Mouse (Mus musculus) forebrain, embryonic 15.5 days (tissue): Measurements from ENCODE around the gene Frmd5. TPM values are rescaled to one million over a fixed set of nuclear protein-coding genes. Genes with fewer than 3 reads are reported as not detected.
"Not testable (repeated sequence)": the region's sequence is repeated elsewhere in the genome, so short reads cannot be mapped to it uniquely, and the experiment has no call there.

Experiments
- ATAC-seq: fragments of 200-750 bp; cut with Nextera tagmentation; replicated peaks from 2 replicates; pipeline ENCODE4 v1.8.0; 2017; ENCODE audit warnings: mild to moderate bottlenecking, moderate TSS enrichment, moderate library complexity
- H3K27ac ChIP-seq: fragments of 300-500 bp; sonication (generic); replicated peaks from 2 replicates; pipeline ENCODE4 v1.5.1; 2015; ENCODE audit warnings: mild to moderate bottlenecking, inconsistent platforms
- H3K27me3 ChIP-seq: fragments of 300-500 bp; sonication (generic); 2 replicates; pipeline ENCODE4 v1.6.1; 2015; ENCODE audit warnings: inconsistent platforms
- H3K36me3 ChIP-seq: fragments of 300-500 bp; sonication (generic); 2 replicates; pipeline ENCODE4 v1.6.1; 2015; ENCODE audit warnings: mild to moderate bottlenecking, inconsistent platforms
- H3K4me1 ChIP-seq: fragments of 300-500 bp; sonication (generic); 2 replicates; pipeline ENCODE4 v1.6.1; 2015; ENCODE audit warnings: inconsistent platforms
- H3K4me2 ChIP-seq: fragments of 300-500 bp; sonication (generic); replicated peaks from 2 replicates; pipeline ENCODE4 v1.6.1; 2015; ENCODE audit warnings: mild to moderate bottlenecking, inconsistent platforms
- H3K4me3 ChIP-seq: fragments of 300-500 bp; sonication (generic); 2 replicates; pipeline ENCODE4 v1.5.1; 2015; ENCODE audit warnings: mild to moderate bottlenecking, inconsistent platforms
- H3K9ac ChIP-seq: fragments of 300-500 bp; sonication (generic); replicated peaks from 2 replicates; pipeline ENCODE4 v1.6.1; 2015; ENCODE audit warnings: mild to moderate bottlenecking, inconsistent platforms
- H3K9me3 ChIP-seq: fragments of 300-500 bp; sonication (generic); 2 replicates; pipeline ENCODE4 v1.6.1; 2016; ENCODE audit warnings: inconsistent platforms
- WGBS: fragments of 180-500 bp; shearing (Covaris S2); methylation state at CpG from one replicate; pipeline ENCODE4 v1.1.7; 2015; ENCODE audit warnings: mixed read lengths; 5-methylcytosine and 5-hydroxymethylcytosine counted together
- polyA plus RNA-seq: library from polyadenylated mRNA; unstranded; fragments of >200 nt; fragmentation: Nextera tagmentation; extraction: Ambion mirVana; gene quantifications from 2 replicates; pipeline ENCODE4 v1.2.1, GENCODE M21; 2015

The Frmd5 gene
- 37.5 and 38.2 TPM in 2 replicates for polyA plus RNA-seq

- Histone ChIP-seq H3K9me3 (no peaks in the 10 kb centered on the region), H3K9ac (peak within 1 kb of the TSS; percentile 98), H3K27me3 (no peaks in the 10 kb centered on the region), H3K4me1 (peaks cover 26% of the 10 kb centered on the region), H3K4me2 (peak within 1 kb of the TSS; percentile 75), H3K36me3 (no peaks in the 10 kb centered on the region), H3K27ac (peak within 1 kb of the TSS; percentile 98), H3K4me3 (peak within 1 kb of the TSS; percentile 98)
- WGBS: under 1% methylated on average over 35 of the region's 35 CpGs
- peak; percentile 98 for ATAC-seq
These were observed at the start of gene Frmd5 for GRCm38 (mm10) chr2:121806959-121807653. Gene Frmd5, minus strand, starts transcription at chr2:121807087.

- Histone ChIP-seq H3K27me3 (no peaks in the 10 kb centered on the region), H3K9me3 (no peaks in the 10 kb centered on the region), H3K4me1 (peaks cover under 1% of the 10 kb centered on the region; the same call in 1 of the 2 replicates), H3K36me3 (no peaks in the 10 kb centered on the region), H3K4me3 (no peak overlapping the region), H3K27ac (no peak overlapping the region), H3K9ac (no peak overlapping the region), H3K4me2 (no peak overlapping the region)
- ATAC-seq: no peak
- WGBS: 89% methylated on average over 3 of the region's 3 CpGs
These were observed 47.1 kb upstream of the Frmd5 start for GRCm38 (mm10) chr2:121853974-121854373.

GRCm38 (mm10) chr2:121852045-121852444 is 45.2 kb upstream of the Frmd5 start:
- 87% methylated on average over 2 of the region's 2 CpGs for WGBS
- Histone ChIP-seq H3K4me2 (no peak overlapping the region), H3K4me3 (no peak overlapping the region), H3K36me3 (no peaks in the 10 kb centered on the region), H3K27ac (no peak overlapping the region), H3K9ac (no peak overlapping the region), H3K9me3 (no peaks in the 10 kb centered on the region), H3K27me3 (no peaks in the 10 kb centered on the region), H3K4me1 (no peaks in the 10 kb centered on the region)
- ATAC-seq: no peak

- Histone ChIP-seq H3K27me3 (no peaks in the 10 kb centered on the region), H3K9me3 (no peaks in the 10 kb centered on the region), H3K36me3 (no peaks in the 10 kb centered on the region), H3K27ac (no peak overlapping the region), H3K9ac (no peak overlapping the region), H3K4me2 (no peak overlapping the region), H3K4me1 (no peaks in the 10 kb centered on the region), H3K4me3 (no peak overlapping the region)
- 66% methylated on average over 8 of the region's 8 CpGs for WGBS
- no peak for ATAC-seq
These were observed 39.2 kb upstream of the Frmd5 start for GRCm38 (mm10) chr2:121846050-121846449.

- Histone ChIP-seq H3K4me3 (no peak overlapping the region), H3K9ac (no peak overlapping the region), H3K9me3 (no peaks in the 10 kb centered on the region), H3K27ac (no peak overlapping the region), H3K27me3 (no peaks in the 10 kb centered on the region), H3K4me1 (no peaks in the 10 kb centered on the region), H3K36me3 (no peaks in the 10 kb centered on the region), H3K4me2 (no peak overlapping the region)
- ATAC-seq: no peak
- 82% methylated on average over 3 of the region's 3 CpGs for WGBS
These were observed 35.4 kb upstream of the Frmd5 start for GRCm38 (mm10) chr2:121842249-121842648.

GRCm38 (mm10) chr2:121841453-121841852 is 34.6 kb upstream of the Frmd5 start:
- H3K36me3 ChIP-seq: no peaks in the 10 kb centered on the region
- 94% methylated on average over 3 of the region's 3 CpGs for WGBS
- H3K4me3 ChIP-seq: no peak overlapping the region
- ATAC-seq: no peak
- no peaks in the 10 kb centered on the region for H3K9me3 ChIP-seq
- no peaks in the 10 kb centered on the region for H3K4me1 ChIP-seq
- no peak overlapping the region for H3K9ac ChIP-seq
- no peaks in the 10 kb centered on the region for H3K27me3 ChIP-seq
- H3K4me2 ChIP-seq: no peak overlapping the region
- no peak overlapping the region for H3K27ac ChIP-seq

- Histone ChIP-seq H3K9me3 (no peaks in the 10 kb centered on the region), H3K27me3 (no peaks in the 10 kb centered on the region), H3K4me1 (no peaks in the 10 kb centered on the region), H3K4me3 (no peak overlapping the region), H3K27ac (no peak overlapping the region), H3K9ac (no peak overlapping the region), H3K36me3 (no peaks in the 10 kb centered on the region), H3K4me2 (no peak overlapping the region)
- ATAC-seq: no peak
- 33% methylated on average over 3 of the region's 3 CpGs for WGBS
These were observed 28.0 kb upstream of the Frmd5 start for GRCm38 (mm10) chr2:121834926-121835325.

GRCm38 (mm10) chr2:121832484-121832894 is 25.6 kb upstream of the Frmd5 start:
- no peak overlapping the region for H3K9ac ChIP-seq
- 11% methylated on average over 5 of the region's 5 CpGs for WGBS
- ATAC-seq: no peak; the same call in 1 of the 2 replicates

GRCm38 (mm10) chr2:121828411-121828810 is 21.5 kb upstream of the Frmd5 start:
- ATAC-seq: no peak
- H3K4me1 ChIP-seq: peaks cover 9% of the 10 kb centered on the region
- H3K4me3 ChIP-seq: no peak overlapping the region
- no peak overlapping the region for H3K9ac ChIP-seq
- H3K36me3 ChIP-seq: no peaks in the 10 kb centered on the region
- no peaks in the 10 kb centered on the region for H3K9me3 ChIP-seq
- no peak overlapping the region for H3K4me2 ChIP-seq
- no peak overlapping the region for H3K27ac ChIP-seq
- 94% methylated on average over 3 of the region's 3 CpGs for WGBS
- H3K27me3 ChIP-seq: no peaks in the 10 kb centered on the region

More at GRCm38 (mm10) chr2:121832484-121832894, 25.6 kb upstream of the Frmd5 start:
- no peaks in the 10 kb centered on the region for H3K9me3 ChIP-seq
- no peak overlapping the region for H3K4me2 ChIP-seq
- no peak overlapping the region for H3K27ac ChIP-seq
- no peaks in the 10 kb centered on the region for H3K27me3 ChIP-seq
- no peaks in the 10 kb centered on the region for H3K36me3 ChIP-seq
- H3K4me1 ChIP-seq: peaks cover 5% of the 10 kb centered on the region
- H3K4me3 ChIP-seq: no peak overlapping the region

GRCm38 (mm10) chr2:121826189-121826588 is 19.3 kb upstream of the Frmd5 start:
- no peaks in the 10 kb centered on the region for H3K9me3 ChIP-seq

GRCm38 (mm10) chr2:121824653-121825052 is 17.8 kb upstream of the Frmd5 start:
- Histone ChIP-seq H3K27ac (no peak overlapping the region), H3K36me3 (no peaks in the 10 kb centered on the region), H3K4me1 (peaks cover 9% of the 10 kb centered on the region), H3K9me3 (no peaks in the 10 kb centered on the region), H3K4me3 (no peak overlapping the region), H3K4me2 (no peak overlapping the region), H3K9ac (no peak overlapping the region), H3K27me3 (no peaks in the 10 kb centered on the region)
- WGBS: 73% methylated on average over 5 of the region's 5 CpGs
- ATAC-seq: no peak

More at GRCm38 (mm10) chr2:121826189-121826588, 19.3 kb upstream of the Frmd5 start:
- H3K4me3 ChIP-seq: no peak overlapping the region
- H3K36me3 ChIP-seq: no peaks in the 10 kb centered on the region
- no peak overlapping the region for H3K9ac ChIP-seq
- peak overlapping the region; percentile 53; the same call in 1 of the 2 replicates for H3K27ac ChIP-seq
- H3K27me3 ChIP-seq: no peaks in the 10 kb centered on the region
- no peak overlapping the region for H3K4me2 ChIP-seq
- ATAC-seq: no peak
- WGBS: 36% methylated on average over 2 of the region's 2 CpGs
- peaks cover 9% of the 10 kb centered on the region for H3K4me1 ChIP-seq

- Histone ChIP-seq H3K4me2 (no peak overlapping the region), H3K4me3 (no peak overlapping the region), H3K9ac (no peak overlapping the region), H3K27ac (no peak overlapping the region), H3K36me3 (no peaks in the 10 kb centered on the region), H3K27me3 (no peaks in the 10 kb centered on the region), H3K9me3 (no peaks in the 10 kb centered on the region), H3K4me1 (no peaks in the 10 kb centered on the region)
- WGBS: 87% methylated on average over 7 of the region's 7 CpGs
- ATAC-seq: no peak
These were observed 14.9 kb upstream of the Frmd5 start for GRCm38 (mm10) chr2:121821787-121822186.

GRCm38 (mm10) chr2:121810876-121811275 is 4.0 kb upstream of the Frmd5 start:
- 92% methylated on average over 6 of the region's 6 CpGs for WGBS
- not testable (repeated sequence) for H3K9me3 ChIP-seq, ATAC-seq, H3K27me3 ChIP-seq, H3K4me1 ChIP-seq, H3K36me3 ChIP-seq, H3K9ac ChIP-seq, H3K4me2 ChIP-seq, H3K4me3 ChIP-seq, H3K27ac ChIP-seq
